In the genomic region with DNA sequence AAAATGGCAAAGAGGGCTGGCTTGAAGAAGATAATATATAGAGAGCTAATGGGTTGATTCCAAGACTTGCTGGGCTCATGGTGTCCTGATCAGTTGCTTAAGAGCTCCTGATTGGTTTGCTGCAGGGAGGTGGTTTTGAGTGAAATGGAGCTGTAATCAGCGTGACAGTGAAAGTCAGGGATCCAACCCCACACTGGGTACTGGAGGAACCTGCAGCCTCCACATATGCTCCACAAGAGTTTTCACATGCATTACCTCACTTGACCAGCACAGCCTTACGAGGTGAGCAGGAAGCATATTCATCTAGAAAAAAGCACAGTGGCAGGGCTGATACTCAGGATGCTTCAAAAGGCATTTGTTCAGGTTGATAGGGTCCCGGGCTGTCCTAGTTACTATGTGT, we compare ENCODE assay signal across 17 mouse cellular contexts.
"Had no signal": no experiment of that assay in that cellular context is flagged by ENCODE, and none has a peak within 500 bp of the region (broad histone marks: within the 10 kb centered on the region; RNA-seq: fewer than 3 reads in every experiment).

No protein-coding gene starts in this region.

- DNase-seq: gastrocnemius, postnatal 10 days; gastrocnemius, postnatal 25 days; heart, adult 18-20 months; heart, postnatal 10 days; heart, postnatal 4 days; kidney, adult 11 months; kidney, adult 2 months; kidney, adult 9 months; kidney, postnatal 14 days; kidney, postnatal 36 days; layer of hippocampus, adult 9-11 months; layer of hippocampus, postnatal 36 days; left cerebral cortex, postnatal 4 days; lung, adult 18-20 months had no signal

- ATAC-seq: hindbrain, embryonic 16.5 days; intestine, embryonic 16.5 days; liver, embryonic 12.5 days had no signal
